Mouse (Mus musculus): Measurements from ENCODE around the gene Srgn.
"Not testable (repeated sequence)": the region's sequence is repeated elsewhere in the genome, so short reads cannot be mapped to it uniquely, and the experiment has no call there.

Srgn gene

GRCm38 (mm10) chr10:62485878-62486582 is 41.2 kb downstream of the Srgn start:
- peak; percentile 17 for DNase-seq (ENCODE audit: low spot score)

GRCm38 (mm10) chr10:62481108-62481852 is 46.0 kb downstream of the Srgn start:
- no peak for DNase-seq (ENCODE audit: low spot score)

- DNase-seq (ENCODE audit: low spot score): no peak
Measured at GRCm38 (mm10) chr10:62476980-62477379, 50.3 kb downstream of the Srgn start.

GRCm38 (mm10) chr10:62474944-62475343 is 52.3 kb downstream of the Srgn start:
- no peak for DNase-seq (ENCODE audit: low spot score)

GRCm38 (mm10) chr10:62471105-62471504 is 56.1 kb downstream of the Srgn start:
- no peak for DNase-seq (ENCODE audit: low spot score)

GRCm38 (mm10) chr10:62469736-62470135 is 57.5 kb downstream of the Srgn start:
- DNase-seq (ENCODE audit: low spot score): no peak

GRCm38 (mm10) chr10:62461321-62461720 is 65.9 kb downstream of the Srgn start:
- no peak for DNase-seq (ENCODE audit: low spot score)

- DNase-seq (ENCODE audit: low spot score): not testable (repeated sequence)
Measured at GRCm38 (mm10) chr10:62452001-62452400, 75.2 kb downstream of the Srgn start.

- peak; percentile 7 for DNase-seq (ENCODE audit: low spot score)
Measured at GRCm38 (mm10) chr10:62450280-62450640, 77.0 kb downstream of the Srgn start.

- DNase-seq (ENCODE audit: low spot score): peak; percentile 96
Measured at GRCm38 (mm10) chr10:62449364-62450279, 77.6 kb downstream of the Srgn start, which contains the start of the genes 4930507D05Rik and Supv3l1. Gene 4930507D05Rik (plus strand): TSS chr10:62449489. Gene Supv3l1 (minus strand): TSS chr10:62449738.

All from urinary bladder, postnatal 25 days (tissue).